Mouse (Mus musculus): ENCODE measurements at regions not wholly inside any gene's neighbourhood (a gene's known extent, or its start where the extent isn't known, plus 50 kb on each side); places are given as distances from the start of the nearest gene placed in this dataset.

- H3K27ac ChIP-seq (ENCODE audit: insufficient read depth, low read depth, low read length, poor library complexity, severe bottlenecking), result no peak overlapping the region
- no peak overlapping the region for H3K4me3 ChIP-seq (ENCODE audit: insufficient read depth in 1 of 2, low read depth in 1 of 2, low read length in 2 of 2, poor library complexity in 1 of 2, severe bottlenecking in 1 of 2)
- H3K9ac ChIP-seq (ENCODE audit: insufficient read depth, low read depth, low read length, poor library complexity, severe bottlenecking), result no peak overlapping the region
- TF ChIP-seq ZNF384 (IDR thresholded peaks at IDR 0.05; ENCODE audit: low read depth, low read length) (no peak), CHD2 (IDR thresholded peaks at IDR 0.05; ENCODE audit: low read depth, low read length) (no peak), HCFC1 (IDR thresholded peaks at IDR 0.05; ENCODE audit: borderline replicate concordance, insufficient read depth, low read length) (no peak), ZC3H11A (IDR thresholded peaks at IDR 0.05; ENCODE audit: borderline replicate concordance, low read depth, low read length) (no peak), MAFK (IDR thresholded peaks at IDR 0.05; ENCODE audit: insufficient read depth, low read depth, low read length) (no peak)
- peaks cover 0 to 2% of the 10 kb centered on the region in 2 experiments; a peak in 1 of 4 replicates for H3K4me1 ChIP-seq (ENCODE audit: control insufficient read depth in 2 of 2, insufficient read depth in 2 of 2, low read length in 2 of 2, poor library complexity in 1 of 2)
- no peaks in the 10 kb centered on the region for H3K36me3 ChIP-seq (ENCODE audit: control insufficient read depth, insufficient read depth, low read length, poor library complexity, severe bottlenecking)
- no peaks in the 10 kb centered on the region for H3K9me3 ChIP-seq (ENCODE audit: control insufficient read depth, insufficient read depth, low read depth, low read length)
- in situ Hi-C loops (cut with MboI; ENCODE audit: low sequenced_read_pairs in 2 of 2, unreplicated experiment in 2 of 2), result no loop called here
- no peak for DNase-seq (ENCODE audit: low read depth, low spot score)
Observed at GRCm38 (mm10) chr13:48398617-48399016, 114.6 kb downstream of the Zfp169 start.

- no peaks in the 10 kb centered on the region for H3K4me1 ChIP-seq (ENCODE audit: control insufficient read depth in 2 of 2, insufficient read depth in 2 of 2, low read length in 2 of 2, poor library complexity in 1 of 2)
- TF ChIP-seq ZC3H11A (IDR thresholded peaks at IDR 0.05; ENCODE audit: borderline replicate concordance, low read depth, low read length), result no peak
- no peak for TF ChIP-seq HCFC1 (IDR thresholded peaks at IDR 0.05; ENCODE audit: borderline replicate concordance, insufficient read depth, low read length)
- no peak for TF ChIP-seq MAFK (IDR thresholded peaks at IDR 0.05; ENCODE audit: insufficient read depth, low read depth, low read length)
- TF ChIP-seq ZNF384 (IDR thresholded peaks at IDR 0.05; ENCODE audit: low read depth, low read length), result no peak
- H3K9ac ChIP-seq (ENCODE audit: insufficient read depth, low read depth, low read length, poor library complexity, severe bottlenecking), result no peak overlapping the region
- DNase-seq (ENCODE audit: low read depth, low spot score), result no peak
- no peak overlapping the region for H3K4me3 ChIP-seq (ENCODE audit: insufficient read depth in 1 of 2, low read depth in 1 of 2, low read length in 2 of 2, poor library complexity in 1 of 2, severe bottlenecking in 1 of 2)
- in situ Hi-C loops (cut with MboI; ENCODE audit: low sequenced_read_pairs in 2 of 2, unreplicated experiment in 2 of 2), result no loop called here
- H3K36me3 ChIP-seq (ENCODE audit: control insufficient read depth, insufficient read depth, low read length, poor library complexity, severe bottlenecking), result no peaks in the 10 kb centered on the region
- H3K27ac ChIP-seq (ENCODE audit: insufficient read depth, low read depth, low read length, poor library complexity, severe bottlenecking), result no peak overlapping the region
- H3K9me3 ChIP-seq (ENCODE audit: control insufficient read depth, insufficient read depth, low read depth, low read length), result no peaks in the 10 kb centered on the region
Observed at GRCm38 (mm10) chr13:48402316-48402715, 110.9 kb downstream of the Zfp169 start.

DNA sequence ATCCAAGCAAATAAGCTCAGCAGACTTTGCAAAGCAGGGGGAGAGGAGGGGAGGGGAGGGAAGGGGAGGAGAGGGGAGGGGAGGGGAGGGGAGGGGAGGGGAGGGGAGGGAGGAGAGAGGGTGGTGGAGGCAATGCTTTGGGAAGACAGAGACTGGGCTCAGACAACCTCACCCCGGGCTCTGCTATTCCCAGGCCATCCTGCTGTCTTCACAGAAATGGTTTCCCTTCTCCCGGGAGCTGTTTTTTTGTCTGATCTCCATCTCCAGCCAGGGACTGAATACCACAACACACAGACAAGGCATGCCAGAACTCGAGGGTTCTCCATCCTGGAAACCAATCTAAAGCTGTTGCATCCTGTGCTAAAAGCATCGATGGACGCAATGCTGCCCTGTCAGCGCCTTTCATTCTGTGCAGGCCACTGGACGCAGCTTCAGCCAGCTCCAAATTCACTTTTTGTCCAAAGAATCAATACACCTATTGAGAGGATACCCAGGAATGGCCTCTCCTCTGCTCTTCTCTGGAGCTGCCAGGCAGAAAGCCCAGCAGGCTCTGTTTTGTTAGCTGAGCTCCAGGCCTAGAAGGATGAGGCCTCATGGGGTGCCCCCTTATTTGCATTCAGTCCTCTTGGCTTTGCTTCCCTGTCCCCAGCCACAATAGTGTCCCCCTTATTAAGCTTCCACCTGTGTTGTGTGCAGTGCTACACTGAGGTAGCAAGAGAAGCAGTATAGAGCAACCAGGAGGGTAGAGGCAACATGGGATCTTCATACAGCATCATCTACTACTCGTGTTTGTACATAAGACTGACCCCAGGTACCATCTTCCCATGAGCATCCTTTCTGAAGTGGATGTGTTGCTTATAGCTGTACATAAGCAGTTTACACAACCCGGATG is 90.6 kb downstream of the Zfp169 start:
- TF ChIP-seq ZNF384 (IDR thresholded peaks at IDR 0.05; ENCODE audit: low read depth, low read length) (no peak), CHD2 (IDR thresholded peaks at IDR 0.05; ENCODE audit: low read depth, low read length) (no peak), HCFC1 (IDR thresholded peaks at IDR 0.05; ENCODE audit: borderline replicate concordance, insufficient read depth, low read length) (no peak), ZC3H11A (IDR thresholded peaks at IDR 0.05; ENCODE audit: borderline replicate concordance, low read depth, low read length) (no peak), MAFK (IDR thresholded peaks at IDR 0.05; ENCODE audit: insufficient read depth, low read depth, low read length) (no peak)
- H3K9ac ChIP-seq (ENCODE audit: insufficient read depth, low read depth, low read length, poor library complexity, severe bottlenecking), result no peak overlapping the region
- H3K27ac ChIP-seq (ENCODE audit: insufficient read depth, low read depth, low read length, poor library complexity, severe bottlenecking), result no peak overlapping the region
- no peak for DNase-seq (ENCODE audit: low read depth, low spot score)
- no peak overlapping the region for H3K4me3 ChIP-seq (ENCODE audit: insufficient read depth in 1 of 2, low read depth in 1 of 2, low read length in 2 of 2, poor library complexity in 1 of 2, severe bottlenecking in 1 of 2)
- H3K36me3 ChIP-seq (ENCODE audit: control insufficient read depth, insufficient read depth, low read length, poor library complexity, severe bottlenecking), result no peaks in the 10 kb centered on the region
- in situ Hi-C loops (cut with MboI; ENCODE audit: low sequenced_read_pairs in 2 of 2, unreplicated experiment in 2 of 2), result no loop called here
- peaks cover 3% of the 10 kb centered on the region in 2 experiments; a peak in 1 of 4 replicates for H3K4me1 ChIP-seq (ENCODE audit: control insufficient read depth in 2 of 2, insufficient read depth in 2 of 2, low read length in 2 of 2, poor library complexity in 1 of 2)
- no peaks in the 10 kb centered on the region for H3K9me3 ChIP-seq (ENCODE audit: control insufficient read depth, insufficient read depth, low read depth, low read length)

GRCm38 (mm10) chr13:48426816-48427215 is 86.4 kb downstream of the Zfp169 start:
- no peak overlapping the region for H3K4me3 ChIP-seq (ENCODE audit: insufficient read depth in 1 of 2, low read depth in 1 of 2, low read length in 2 of 2, poor library complexity in 1 of 2, severe bottlenecking in 1 of 2)
- H3K9ac ChIP-seq (ENCODE audit: insufficient read depth, low read depth, low read length, poor library complexity, severe bottlenecking), result no peak overlapping the region
- H3K27ac ChIP-seq (ENCODE audit: insufficient read depth, low read depth, low read length, poor library complexity, severe bottlenecking), result no peak overlapping the region
- in situ Hi-C loops (cut with MboI; ENCODE audit: low sequenced_read_pairs in 2 of 2, unreplicated experiment in 2 of 2), result no loop called here
- H3K36me3 ChIP-seq (ENCODE audit: control insufficient read depth, insufficient read depth, low read length, poor library complexity, severe bottlenecking), result no peaks in the 10 kb centered on the region
- H3K9me3 ChIP-seq (ENCODE audit: control insufficient read depth, insufficient read depth, low read depth, low read length), result no peaks in the 10 kb centered on the region
- peak; percentile 21 for DNase-seq (ENCODE audit: low read depth, low spot score)
- no peak for TF ChIP-seq CHD2 (IDR thresholded peaks at IDR 0.05; ENCODE audit: low read depth, low read length)
- TF ChIP-seq MAFK (IDR thresholded peaks at IDR 0.05; ENCODE audit: insufficient read depth, low read depth, low read length), result no peak
- no peak for TF ChIP-seq ZNF384 (IDR thresholded peaks at IDR 0.05; ENCODE audit: low read depth, low read length)
- no peak for TF ChIP-seq HCFC1 (IDR thresholded peaks at IDR 0.05; ENCODE audit: borderline replicate concordance, insufficient read depth, low read length)
- TF ChIP-seq ZC3H11A (IDR thresholded peaks at IDR 0.05; ENCODE audit: borderline replicate concordance, low read depth, low read length), result no peak
- peaks cover 3% of the 10 kb centered on the region in 2 experiments; a peak in 1 of 4 replicates for H3K4me1 ChIP-seq (ENCODE audit: control insufficient read depth in 2 of 2, insufficient read depth in 2 of 2, low read length in 2 of 2, poor library complexity in 1 of 2)

All from ES-E14 (cell line).